Mouse (Mus musculus) lung, postnatal 4 days (tissue): ENCODE data around the gene Vmn2r84.
"Not testable (repeated sequence)": the region's sequence is repeated elsewhere in the genome, so short reads cannot be mapped to it uniquely, and the experiment has no call there.

ENCODE experiments used
- DNase-seq, 2 experiments: peaks; one replicate each; pipeline ENCODE4 v3.0.0; 2021

Vmn2r84 gene

DNA sequence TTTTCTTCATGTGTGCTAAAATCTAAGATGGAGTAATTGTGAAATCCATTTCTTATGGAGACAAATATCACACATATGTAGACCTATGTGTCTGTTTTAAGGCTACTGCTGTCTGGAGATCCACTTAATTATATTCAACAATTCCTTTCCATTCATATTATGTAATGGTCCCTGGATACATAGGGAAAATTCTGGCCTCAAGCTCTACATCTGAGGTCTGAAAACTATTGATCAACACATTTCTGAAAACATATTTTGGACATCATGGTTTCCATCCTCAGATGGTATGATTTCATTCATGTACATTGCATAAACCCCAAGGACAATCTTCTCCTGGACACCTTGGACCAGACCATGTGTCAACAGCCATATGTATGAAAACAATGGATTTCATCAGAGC, at the start of gene Vmn2r84:
TSS of gene Vmn2r84 (minus strand) at position 101 of the 400 bp plus-strand sequence.
- no peak for DNase-seq

DNA sequence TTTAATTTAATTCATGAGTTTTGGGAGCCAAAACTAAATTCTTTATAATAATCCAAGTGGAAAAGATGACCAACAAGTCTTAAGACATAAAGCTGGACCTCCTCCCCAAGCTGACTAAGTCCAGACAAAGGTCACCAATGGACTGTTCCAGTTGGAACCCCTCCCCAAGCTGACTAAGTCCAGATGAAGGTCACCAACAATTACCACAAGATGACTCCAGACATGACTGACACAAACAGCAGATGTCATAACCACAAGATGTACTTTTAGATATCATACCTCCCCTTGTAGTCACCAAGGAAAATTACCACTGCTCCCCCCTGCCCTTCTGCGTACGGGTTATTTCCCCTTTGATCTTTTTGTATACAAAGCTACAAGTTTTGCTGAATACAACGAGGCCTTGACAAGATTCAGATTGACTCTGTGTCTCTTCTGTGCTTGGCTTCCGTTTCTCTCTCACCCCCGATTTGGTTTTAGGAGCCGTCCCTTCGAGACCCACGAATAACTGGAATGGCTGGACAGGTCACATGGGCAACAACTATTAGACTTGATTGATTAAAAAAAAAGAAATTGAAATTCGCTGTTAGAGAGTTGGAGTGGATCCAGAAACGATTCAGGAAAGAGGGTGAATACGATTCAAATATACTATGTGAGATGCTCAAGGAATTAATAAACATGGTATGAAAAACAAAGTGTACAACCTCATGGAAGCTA, 40.2 kb upstream of the Vmn2r84 start:
- not testable (repeated sequence) for DNase-seq

- not testable (repeated sequence) for DNase-seq
These were observed 35.5 kb upstream of the Vmn2r84 start, which contains the start of gene Vmn2r85 for GRCm38 (mm10) chr10:130429603-130430002. Gene Vmn2r85, minus strand, starts transcription at chr10:130429703.

GRCm38 (mm10) chr10:130422368-130422767, 28.2 kb upstream of the Vmn2r84 start:
- DNase-seq: not testable (repeated sequence)

GRCm38 (mm10) chr10:130420401-130420800, 26.3 kb upstream of the Vmn2r84 start:
- DNase-seq: no peak

DNA sequence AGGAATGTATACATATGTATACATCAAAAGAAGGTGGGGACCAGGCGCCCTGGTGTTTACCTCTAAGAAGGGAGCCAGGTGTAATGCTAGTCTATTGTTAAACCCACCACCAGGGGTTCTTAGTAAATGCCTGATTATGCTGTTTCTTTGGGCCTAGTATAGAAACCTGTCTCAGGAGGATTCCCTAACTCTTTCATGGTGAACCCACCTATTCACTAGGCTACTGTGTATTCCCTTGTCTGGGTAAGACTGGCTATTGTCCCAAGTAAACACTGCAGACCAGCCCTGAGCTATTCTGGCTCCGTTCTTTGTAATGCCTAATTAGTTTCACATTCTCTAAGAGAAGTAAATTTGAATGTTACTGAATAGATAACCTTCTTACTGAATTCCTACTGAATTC, 25.8 kb upstream of the Vmn2r84 start:
- DNase-seq: not testable (repeated sequence)

GRCm38 (mm10) chr10:130416352-130416751, 22.2 kb upstream of the Vmn2r84 start:
- DNase-seq: not testable (repeated sequence)

- DNase-seq: not testable (repeated sequence)
These were observed 18.1 kb upstream of the Vmn2r84 start for GRCm38 (mm10) chr10:130412167-130412698.

GRCm38 (mm10) chr10:130375145-130375544, 19.0 kb downstream of the Vmn2r84 start:
- DNase-seq: no peak

- DNase-seq: no peak
These were observed 21.5 kb downstream of the Vmn2r84 start for GRCm38 (mm10) chr10:130372491-130373173.

DNA sequence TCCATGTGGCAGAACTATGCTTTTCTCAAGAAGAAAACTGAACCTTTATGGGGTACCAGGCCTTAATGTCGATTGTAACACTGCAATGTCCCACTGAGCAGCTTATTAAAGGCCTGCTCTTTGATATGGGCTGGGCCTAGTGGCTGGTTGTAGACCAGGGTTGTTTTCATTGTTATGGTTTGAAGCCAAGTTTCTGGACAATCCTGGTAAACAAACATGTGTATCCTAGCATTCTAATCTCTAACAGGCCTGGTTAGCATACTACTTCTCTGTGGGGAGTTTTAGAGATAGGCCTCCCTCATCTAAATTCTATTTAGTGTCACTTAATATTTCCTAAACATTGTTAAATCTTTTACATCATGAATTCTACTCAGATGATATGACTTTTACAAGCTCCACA, 22.5 kb downstream of the Vmn2r84 start:
- DNase-seq: no peak

GRCm38 (mm10) chr10:130370005-130370682, 24.0 kb downstream of the Vmn2r84 start:
- no peak for DNase-seq

DNA sequence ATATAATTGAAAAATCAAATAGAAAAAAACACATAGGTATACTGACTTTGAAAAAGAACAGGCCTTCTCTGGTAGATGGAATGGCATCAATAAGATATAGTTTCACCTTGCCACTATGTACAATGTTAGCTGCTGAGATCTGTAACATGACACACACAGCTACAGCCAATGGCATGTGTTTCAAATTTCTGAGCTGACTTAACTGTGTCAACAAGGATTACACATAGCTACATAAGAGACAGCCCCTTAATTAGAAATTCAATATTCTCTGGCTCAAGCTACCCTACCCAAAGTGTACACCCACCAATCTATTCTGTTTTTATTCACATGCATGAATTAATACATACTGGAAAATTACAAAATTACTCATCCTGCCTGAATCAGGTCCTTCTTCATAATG, 25.7 kb downstream of the Vmn2r84 start:
- no peak for DNase-seq

DNA sequence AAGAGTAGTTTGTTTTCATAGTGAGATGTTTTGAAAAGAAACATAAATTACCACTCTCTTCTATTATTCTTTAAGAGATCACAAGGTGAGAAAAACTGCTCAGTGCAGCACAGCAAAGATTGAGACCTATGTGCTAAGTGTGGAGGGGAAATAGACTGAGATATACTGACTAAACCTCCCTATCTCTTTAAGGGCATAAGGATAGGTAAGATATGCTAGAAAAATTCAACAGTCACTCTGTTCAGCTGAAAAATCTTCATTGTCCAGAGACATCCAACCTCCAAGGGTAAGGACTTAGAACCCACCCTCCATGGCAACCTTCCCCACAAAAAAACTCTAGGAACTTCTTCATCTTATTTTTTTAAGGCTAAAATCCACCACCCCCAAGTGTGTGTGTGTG, 29.4 kb downstream of the Vmn2r84 start:
- no peak for DNase-seq

DNA sequence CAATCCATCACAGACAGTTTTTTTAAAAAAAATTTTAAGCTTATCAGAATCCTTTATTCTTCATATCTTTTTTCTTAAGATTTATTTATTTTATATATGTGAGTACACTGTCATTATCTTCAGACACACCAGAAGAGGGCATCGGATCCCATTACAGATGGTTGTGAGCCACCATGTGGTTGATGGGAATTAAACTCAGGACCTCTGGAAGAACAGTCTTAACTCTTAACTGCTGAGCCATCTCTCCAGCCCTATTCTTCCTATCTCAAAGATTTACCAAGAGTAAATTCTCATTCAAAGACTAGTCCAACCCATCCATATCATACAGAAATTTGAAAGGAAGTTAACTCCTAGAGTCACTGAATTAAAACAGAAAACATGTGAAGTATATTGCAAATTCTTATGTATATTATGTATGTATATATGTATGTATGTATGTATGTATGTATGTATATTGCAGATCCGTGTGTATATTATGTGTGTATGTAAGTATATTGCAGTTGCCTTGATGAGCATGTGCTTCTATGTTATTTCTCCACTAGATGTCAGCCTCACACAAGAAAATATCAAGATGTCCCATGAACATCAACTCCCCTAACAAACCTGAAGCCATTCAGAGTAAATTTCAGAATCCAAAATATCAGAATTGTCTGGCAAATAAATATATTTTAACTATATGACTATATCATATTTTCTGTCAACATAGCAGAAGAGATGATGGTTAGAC, 30.5 kb downstream of the Vmn2r84 start:
- DNase-seq: no peak

DNA sequence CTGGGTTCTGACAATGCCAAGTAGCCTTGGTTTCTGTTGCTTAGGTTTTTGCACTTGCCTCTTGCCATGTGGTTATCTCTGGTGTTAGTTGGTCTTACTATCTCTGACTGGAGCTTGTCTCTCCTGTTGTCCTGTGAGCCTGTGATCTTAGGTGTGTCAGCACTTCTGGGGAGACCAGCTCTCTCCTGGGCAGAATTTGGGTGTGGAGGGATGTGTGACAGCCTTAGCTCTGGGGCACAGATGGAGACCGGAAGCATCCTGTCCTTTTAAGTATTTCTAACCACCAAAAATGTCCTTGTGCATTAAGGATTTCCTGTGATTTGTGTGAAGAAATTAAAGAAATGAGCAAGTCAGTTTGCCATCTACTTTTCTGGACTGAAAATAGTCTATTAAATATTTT, 50.1 kb downstream of the Vmn2r84 start:
- no peak for DNase-seq

DNA sequence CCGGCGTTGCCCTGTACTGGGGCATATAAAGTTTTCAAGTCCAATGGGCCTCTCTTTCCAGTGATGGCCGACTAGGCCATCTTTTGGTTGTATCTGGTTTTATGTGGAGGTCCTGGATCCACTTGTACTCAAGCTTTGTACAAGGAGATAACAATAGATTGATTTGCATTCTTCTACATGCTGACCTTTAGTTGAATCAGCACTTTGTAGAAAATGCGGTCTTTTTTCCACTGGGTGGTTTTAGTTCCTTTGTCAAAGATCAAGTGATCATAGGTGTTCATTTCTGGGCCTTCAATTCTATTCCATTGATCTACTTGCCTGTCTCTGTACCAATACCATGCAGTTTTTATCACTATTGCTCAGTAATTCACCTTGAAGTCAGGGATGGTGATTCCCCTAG, 54.1 kb downstream of the Vmn2r84 start:
- DNase-seq: not testable (repeated sequence)

GRCm38 (mm10) chr10:130337581-130337980, 56.6 kb downstream of the Vmn2r84 start:
- no peak for DNase-seq

DNA sequence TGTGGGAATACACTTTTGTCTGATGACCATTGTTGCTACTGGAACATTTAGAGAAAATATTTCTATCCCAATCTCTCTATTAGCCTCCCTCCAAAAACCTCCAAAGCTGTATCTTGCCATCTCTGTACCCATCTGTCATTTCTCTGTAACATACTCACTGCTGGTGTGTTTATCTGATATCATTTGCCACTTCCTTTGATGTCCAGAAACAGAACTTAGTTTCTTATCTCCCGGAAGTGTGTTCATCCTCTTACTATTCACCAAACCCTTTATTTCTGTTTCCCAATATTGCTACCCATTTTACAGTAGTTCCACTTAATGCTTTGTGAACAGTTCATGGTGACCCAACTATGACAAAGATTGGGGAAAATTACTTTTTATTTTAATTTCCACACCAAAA, 57.7 kb downstream of the Vmn2r84 start:
- DNase-seq: no peak

GRCm38 (mm10) chr10:130330711-130331110, 63.4 kb downstream of the Vmn2r84 start:
- DNase-seq: no peak
